Mouse (Mus musculus) cerebellum, adult 11-12 months (tissue): ENCODE data around the gene Olig1.

Experiments used
- DNase-seq: peaks from one replicate; pipeline ENCODE4 v3.0.0; 2022

Gene Olig1

GRCm38 (mm10) chr16:91312921-91313320, 43.3 kb downstream of the Olig1 start:
- DNase-seq, result no peak

GRCm38 (mm10) chr16:91314114-91314775, 44.7 kb downstream of the Olig1 start:
- peak; percentile 61 for DNase-seq

- no peak for DNase-seq
Measured at GRCm38 (mm10) chr16:91320191-91320590, 50.6 kb downstream of the Olig1 start.

- peak; percentile 20 for DNase-seq
Measured at GRCm38 (mm10) chr16:91320608-91321007, 51.0 kb downstream of the Olig1 start.
